Mouse (Mus musculus): ENCODE measurements around the gene Fam210b.

GRCm38 (mm10) chr2:172302396-172302795 is 43.0 kb upstream of the Fam210b start:
- TF ChIP-seq CTCF (IDR thresholded peaks at IDR 0.05) (no peak), EP300 (IDR thresholded peaks at IDR 0.05) (no peak)

Measured in lung, postnatal 0 days (tissue).